Mouse (Mus musculus) CH12.LX (cell line): ENCODE data around the gene U2af1. TPM values are rescaled to one million over a fixed set of nuclear protein-coding genes. Genes with fewer than 3 reads are reported as not detected.

Experiments
- DNase-seq: peaks from one replicate; pipeline ENCODE4 v3.0.0-alpha.2; 2013; ENCODE audit errors: extremely low read depth
- H3K27ac ChIP-seq: 2 replicates; pipeline ENCODE4 v1.5.1; 2012; ENCODE audit warnings: low read depth, mild to moderate bottlenecking, control low read depth, moderate library complexity; ENCODE audit not compliant: insufficient read depth
- H3K27me3 ChIP-seq: replicated peaks from 2 replicates; pipeline ENCODE3; 2012; ENCODE audit warnings: inconsistent platforms
- H3K36me3 ChIP-seq, 2 experiments: replicated peaks in 1 of 2; 2 replicates each; pipeline versions ENCODE3 to v1.6.1; 2012; ENCODE audit warnings: inconsistent platforms in 1 of 2, low read length in 1 of 2, mild to moderate bottlenecking in 1 of 2, mixed read lengths in 1 of 2, moderate library complexity in 1 of 2; ENCODE audit not compliant: control insufficient read depth in 1 of 2, insufficient read depth in 1 of 2
- H3K4me1 ChIP-seq, 2 experiments: 2 replicates each; pipeline ENCODE4 v1.6.1; 2012; ENCODE audit warnings: inconsistent platforms in 1 of 2, moderate library complexity in 1 of 2; ENCODE audit not compliant: insufficient read depth in 2 of 2, control insufficient read depth in 1 of 2
- H3K4me2 ChIP-seq: 2 replicates; pipeline ENCODE4 v1.6.1; 2012; ENCODE audit warnings: low read depth, mild to moderate bottlenecking, control low read depth; ENCODE audit not compliant: poor library complexity, insufficient read depth, severe bottlenecking
- H3K4me3 ChIP-seq, 3 experiments: fragments of 150-350 bp in 1 of 3; sonication (generic) in 1 of 3; replicated peaks in 1 of 3; 2 replicates each; pipeline versions ENCODE3 to v1.5.1; 2011 to 2012; ENCODE audit warnings: low read depth in 2 of 3, low read length in 2 of 3, mild to moderate bottlenecking in 2 of 3, moderate library complexity in 2 of 3, control low read depth in 1 of 3, improper control_type of control experiment in 1 of 3, inconsistent platforms in 1 of 3, mixed read lengths in 1 of 3; ENCODE audit not compliant: poor library complexity in 1 of 3
- H3K79me2 ChIP-seq: replicated peaks from 2 replicates; pipeline ENCODE4 v1.6.1; 2012; ENCODE audit warnings: mild to moderate bottlenecking, moderate library complexity; ENCODE audit not compliant: control insufficient read depth, poor library complexity, insufficient read depth, severe bottlenecking; ENCODE audit errors: extremely low read depth
- H3K9ac ChIP-seq: 2 replicates; pipeline ENCODE4 v1.6.1; 2012; ENCODE audit warnings: low read depth, mild to moderate bottlenecking, control low read depth, moderate library complexity; ENCODE audit not compliant: insufficient read depth
- H3K9me3 ChIP-seq: replicated peaks from 2 replicates; pipeline ENCODE3; 2012; ENCODE audit warnings: low read length, inconsistent platforms, mixed read lengths
- BHLHE40 ChIP-seq: IDR thresholded peaks from 2 replicates; pipeline ENCODE4 v1.6.1; 2011; ENCODE audit warnings: mild to moderate bottlenecking, low read depth, low read length, improper control_type of control experiment
- CHD2 ChIP-seq: IDR thresholded peaks from 2 replicates; pipeline ENCODE4 v1.6.1; 2011; ENCODE audit warnings: low read length, improper control_type of control experiment
- EP300 ChIP-seq: IDR thresholded peaks from 2 replicates; pipeline ENCODE4 v1.6.1; 2011; ENCODE audit warnings: low read length, improper control_type of control experiment
- IRF4 ChIP-seq: IDR thresholded peaks from 2 replicates; pipeline ENCODE4 v1.6.1; 2014; ENCODE audit warnings: low read depth, mild to moderate bottlenecking, inconsistent platforms, low read length, improper control_type of control experiment
- JUN ChIP-seq: IDR thresholded peaks from 2 replicates; pipeline ENCODE4 v1.6.1; 2011; ENCODE audit warnings: low read depth, mild to moderate bottlenecking, low read length, improper control_type of control experiment, moderate library complexity; ENCODE audit not compliant: insufficient read depth
- JUND ChIP-seq: conservative IDR thresholded peaks from 2 replicates; pipeline ENCODE4 v1.6.1; 2011; ENCODE audit warnings: low read depth, low read length, improper control_type of control experiment
- KAT2A ChIP-seq: IDR thresholded peaks from 2 replicates; pipeline ENCODE4 v1.6.1; 2012; ENCODE audit warnings: low read length, improper control_type of control experiment, inconsistent platforms; ENCODE audit not compliant: insufficient replicate concordance
- MAFK ChIP-seq: IDR thresholded peaks from 2 replicates; pipeline ENCODE4 v1.6.1; 2011; ENCODE audit warnings: low read length, improper control_type of control experiment; ENCODE audit not compliant: insufficient replicate concordance
- MAX ChIP-seq: IDR thresholded peaks from 2 replicates; pipeline ENCODE4 v1.6.1; 2011; ENCODE audit warnings: low read length, improper control_type of control experiment
- MAZ ChIP-seq: IDR thresholded peaks from 2 replicates; pipeline ENCODE4 v1.6.1; 2012; ENCODE audit warnings: low read depth, mild to moderate bottlenecking, inconsistent platforms, low read length, improper control_type of control experiment, moderate library complexity
- POLR2A ChIP-seq: IDR thresholded peaks from 2 replicates; pipeline ENCODE4 v1.6.1; 2011; ENCODE audit warnings: low read depth, mild to moderate bottlenecking, improper control_type of control experiment, low read length
- POLR2AphosphoS2 ChIP-seq: IDR thresholded peaks from 2 replicates; pipeline ENCODE4 v1.6.1; 2011; ENCODE audit warnings: low read depth, low read length, improper control_type of control experiment
- RAD21 ChIP-seq: IDR thresholded peaks from 2 replicates; pipeline ENCODE4 v1.6.1; 2011; ENCODE audit warnings: low read depth, mild to moderate bottlenecking, low read length, improper control_type of control experiment, moderate library complexity
- SMC3 ChIP-seq: IDR thresholded peaks from 2 replicates; pipeline ENCODE4 v1.6.1; 2011; ENCODE audit warnings: low read depth, low read length, improper control_type of control experiment
- TBP ChIP-seq: conservative IDR thresholded peaks from 2 replicates; pipeline ENCODE4 v1.6.1; 2011; ENCODE audit warnings: low read depth, low read length, improper control_type of control experiment
- TCF12 ChIP-seq: IDR thresholded peaks from 2 replicates; pipeline ENCODE4 v1.6.1; 2014; ENCODE audit warnings: low read depth, mild to moderate bottlenecking, inconsistent platforms, low read length, improper control_type of control experiment
- UBTF ChIP-seq: IDR thresholded peaks from 2 replicates; pipeline ENCODE4 v1.6.1; 2012; ENCODE audit warnings: low read depth, mild to moderate bottlenecking, inconsistent platforms, low read length, improper control_type of control experiment, moderate library complexity
- ZKSCAN1 ChIP-seq: IDR thresholded peaks from 2 replicates; pipeline ENCODE4 v1.6.1; 2012; ENCODE audit warnings: low read depth, inconsistent platforms, low read length, improper control_type of control experiment, borderline replicate concordance
- ZMIZ1 ChIP-seq: IDR thresholded peaks from 2 replicates; pipeline ENCODE4 v1.6.1; 2012; ENCODE audit warnings: low read depth, mild to moderate bottlenecking, inconsistent platforms, low read length, improper control_type of control experiment
- dilution Hi-C: fragments of 300-500 bp; cut with MboI; formaldehyde crosslinking; loops from 2 replicates; pipeline ENCODE4 v1.14.3; 2020; ENCODE audit warnings: low sequenced_read_pairs; ENCODE audit not compliant: extremely low pct_unique_long_range_greater_than_20kb, extremely low pct_ligation_motif_present
- in situ Hi-C: fragments of 300-500 bp; cut with MboI; formaldehyde crosslinking; loops from 3 replicates; pipeline ENCODE4 v1.14.3; 2019; ENCODE audit warnings: low sequenced_read_pairs, low pct_ligation_motif_present, low pct_unique_long_range_greater_than_20kb, mixed read lengths
- polyA plus RNA-seq: library from polyadenylated mRNA; unstranded; fragments of >175 nt; gene quantifications from 2 replicates; pipeline ENCODE4 v1.2.1, GENCODE M21; 2012; ENCODE audit warnings: low read depth; ENCODE audit not compliant: insufficient read length
- total RNA-seq, 2 experiments: library from RNA; depleted of rRNA; stranded (reverse); fragments of 300-350 nt in 1 of 2; fragments of >200 nt in 1 of 2; gene quantifications; 2 replicates each; pipeline ENCODE4 v1.2.3; 2012 to 2014

The U2af1 gene
- total and polyA plus RNA-seq, 3 experiments, result 141 to 391 (median 269) TPM

DNA sequence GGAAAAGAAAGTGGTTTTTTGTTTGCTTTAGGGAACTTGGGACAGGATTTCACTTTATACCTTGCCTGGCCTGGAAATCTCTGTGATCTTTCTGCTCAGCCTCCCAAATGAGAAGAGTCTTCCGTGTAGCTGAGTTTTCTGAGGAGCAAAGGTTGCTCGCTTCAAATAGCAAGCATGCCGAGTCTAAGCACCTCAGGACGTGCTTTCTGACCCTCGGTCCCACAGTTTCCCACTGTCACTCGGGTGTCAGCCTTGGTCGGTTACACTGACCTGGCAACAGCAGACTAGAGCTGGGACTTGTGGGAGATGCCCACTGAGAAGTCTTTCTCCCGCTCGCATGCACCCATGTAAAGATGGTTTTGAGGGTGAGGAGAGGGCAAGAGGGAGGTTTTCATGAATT is 60.7 kb downstream of the U2af1 start:
- Histone ChIP-seq H3K4me3 (no peak overlapping the region), H3K9ac (no peak overlapping the region), H3K9me3 (no peaks in the 10 kb centered on the region), H3K36me3 (peaks cover 42 to 88% of the 10 kb centered on the region in 2 experiments), H3K4me2 (no peak overlapping the region), H3K27me3 (no peaks in the 10 kb centered on the region), H3K27ac (no peak overlapping the region), H3K79me2 (no peaks in the 10 kb centered on the region), H3K4me1 (peaks cover 0 to 9% of the 10 kb centered on the region in 2 experiments; a peak in 2 of 4 replicates)
- DNase-seq, result no peak
- dilution Hi-C loops (no loop called here), in situ Hi-C loops (no loop called here)
- TF ChIP-seq JUN, result no peak
- no peak for TF ChIP-seq KAT2A
- TF ChIP-seq TCF12, result no peak
- no peak for TF ChIP-seq SMC3
- TF ChIP-seq UBTF, result no peak
- no peak for TF ChIP-seq MAFK
- TF ChIP-seq MAX, result no peak
- no peak for TF ChIP-seq POLR2AphosphoS2
- TF ChIP-seq TBP, result no peak
- TF ChIP-seq RAD21, result no peak
- no peak for TF ChIP-seq EP300
- no peak for TF ChIP-seq MAZ
- no peak for TF ChIP-seq BHLHE40
- TF ChIP-seq CHD2, result no peak
- no peak for TF ChIP-seq POLR2A
- TF ChIP-seq JUND, result no peak
- TF ChIP-seq ZKSCAN1, result no peak
- no peak for TF ChIP-seq IRF4
- no peak for TF ChIP-seq ZMIZ1

Other genes with a start within 250 kb of the U2af1 start
- 56.2 and 72.4 TPM in 2 replicates for gene Wdr4, start 138.9 kb downstream of the U2af1 start, total RNA-seq (2012; rRNA removed)
- gene Wdr4, start 138.9 kb downstream of the U2af1 start, total RNA-seq (2014; rRNA removed), result 48.3 and 49.0 TPM in 2 replicates
- gene Wdr4, start 138.9 kb downstream of the U2af1 start, polyA plus RNA-seq, result 51.4 and 61.7 TPM in 2 replicates
- 357 and 409 TPM in 2 replicates for gene Ndufv3, start 138.8 kb downstream of the U2af1 start, total RNA-seq (2012; rRNA removed)
- gene Ndufv3, start 138.8 kb downstream of the U2af1 start, total RNA-seq (2014; rRNA removed), result 298 and 303 TPM in 2 replicates
- gene Ndufv3, start 138.8 kb downstream of the U2af1 start, polyA plus RNA-seq, result 272 and 292 TPM in 2 replicates
- 20.5 TPM in 2 replicates for gene Pknox1, start 94.2 kb downstream of the U2af1 start, total RNA-seq (2012; rRNA removed)
- gene Pknox1, start 94.2 kb downstream of the U2af1 start, total RNA-seq (2014; rRNA removed), result 22.3 and 25.7 TPM in 2 replicates
- 15.1 and 16.7 TPM in 2 replicates for gene Pknox1, start 94.2 kb downstream of the U2af1 start, polyA plus RNA-seq
- 1.4 and 1.5 TPM in 2 replicates for gene Cbs, start 21.7 kb downstream of the U2af1 start, total RNA-seq (2012; rRNA removed)
- 1.2 and 1.3 TPM in 2 replicates for gene Cbs, start 21.7 kb downstream of the U2af1 start, total RNA-seq (2014; rRNA removed)
- 1.9 and 3.0 TPM in 2 replicates for gene Cbs, start 21.7 kb downstream of the U2af1 start, polyA plus RNA-seq
- 0.17 and 0.51 TPM in 2 replicates for gene Cryaa, start 18.9 kb upstream of the U2af1 start, total RNA-seq (2012; rRNA removed)
- not detected in 2 replicates for gene Cryaa, start 18.9 kb upstream of the U2af1 start, total RNA-seq (2014; rRNA removed)
- gene Cryaa, start 18.9 kb upstream of the U2af1 start, polyA plus RNA-seq, result not detected in 2 replicates
- 56.7 and 56.9 TPM in 2 replicates for gene Sik1, start 196.9 kb upstream of the U2af1 start, total RNA-seq (2012; rRNA removed)
- 16.0 and 17.1 TPM in 2 replicates for gene Sik1, start 196.9 kb upstream of the U2af1 start, total RNA-seq (2014; rRNA removed)
- 27.7 and 36.7 TPM in 2 replicates for gene Sik1, start 196.9 kb upstream of the U2af1 start, polyA plus RNA-seq